Mouse (Mus musculus) olfactory bulb, adult 2 months (tissue): ENCODE measurements at regions not wholly inside any gene's neighbourhood (a gene's known extent, or its start where the extent isn't known, plus 50 kb on each side); places are given as distances from the start of the nearest gene placed in this dataset.

Experiments
- CTCF ChIP-seq: fragments of 200-500 bp; IDR thresholded peaks from 2 replicates; pipeline ENCODE4 v1.5.1; 2012; ENCODE audit warnings: low read depth, mild to moderate bottlenecking, low read length, moderate library complexity; ENCODE audit not compliant: insufficient read depth
- POLR2A ChIP-seq: fragments of 200-500 bp; IDR thresholded peaks from 2 replicates; pipeline ENCODE4 v1.6.1; 2012; ENCODE audit warnings: mild to moderate bottlenecking, low read depth, low read length, moderate library complexity; ENCODE audit not compliant: insufficient read depth

DNA sequence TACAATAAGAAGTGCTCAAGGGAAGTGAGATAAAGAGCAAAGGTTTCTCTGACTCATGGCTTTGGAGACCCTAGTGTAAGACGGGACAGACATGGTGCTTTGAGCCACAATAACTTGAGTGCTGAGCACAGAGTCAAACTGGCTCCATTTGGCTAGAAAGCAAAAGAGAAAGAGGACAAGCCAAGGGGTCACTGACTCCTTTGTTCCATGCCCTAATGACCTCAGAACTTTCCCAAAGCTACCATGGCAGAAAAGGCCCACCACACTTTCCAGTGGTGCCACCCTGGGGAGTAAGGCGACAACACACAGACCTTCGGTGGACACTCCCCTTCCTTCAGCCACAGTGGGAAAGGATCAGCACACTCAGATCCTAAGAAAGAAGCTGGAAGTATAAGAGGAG is 186.8 kb downstream of the Gm10260 start:
- no peak for TF ChIP-seq POLR2A
- no peak for TF ChIP-seq CTCF
